Mouse (Mus musculus) heart, adult 9 months (tissue): ENCODE data around the gene Kmt2e.
"Not testable (repeated sequence)": the region's sequence is repeated elsewhere in the genome, so short reads cannot be mapped to it uniquely, and the experiment has no call there.

ENCODE experiments used
- DNase-seq, 2 experiments: peaks; one replicate each; pipeline ENCODE4 v3.0.0; 2022; ENCODE audit warnings: low spot score in 2 of 2

Kmt2e gene

DNA sequence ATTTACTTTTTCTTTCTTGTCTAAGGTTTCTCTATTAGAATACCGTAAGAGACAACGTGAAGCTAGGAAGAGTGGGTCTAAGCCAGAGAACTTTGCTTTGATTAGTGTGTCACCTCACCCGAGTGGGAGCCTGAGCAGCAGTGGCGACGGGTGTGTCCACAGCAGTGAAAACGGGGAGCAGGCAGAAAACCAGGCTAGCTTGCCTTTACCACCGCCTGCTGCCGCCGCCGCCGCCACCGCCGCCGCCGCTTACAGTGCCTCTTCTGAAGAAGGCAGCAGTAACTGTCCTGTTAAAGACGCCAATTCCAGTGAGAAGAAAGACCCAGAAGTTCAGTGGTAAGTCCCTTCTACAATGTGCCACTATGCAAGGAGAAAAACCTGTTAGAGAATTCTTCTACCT lies 65.0 kb downstream of the Kmt2e start:
- DNase-seq = no peak

DNA sequence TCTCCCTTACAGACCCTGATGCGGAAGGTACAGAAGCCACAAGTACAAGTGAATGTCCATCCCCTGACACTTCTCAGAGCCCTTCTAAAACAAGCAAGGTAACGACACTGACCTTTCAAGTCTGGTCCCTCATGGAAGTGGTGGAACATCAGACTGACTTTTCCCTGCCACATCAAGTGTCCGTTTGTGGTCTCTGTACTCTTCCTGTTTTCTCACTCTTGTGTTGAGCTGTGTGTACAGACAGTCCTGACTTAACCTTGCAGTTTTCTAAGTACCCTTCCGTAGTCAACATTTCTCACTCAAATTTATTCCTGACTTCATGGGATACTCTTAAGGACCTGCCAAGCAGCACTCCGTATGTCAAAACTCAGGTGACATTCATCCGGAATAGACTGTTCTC lies 66.5 kb downstream of the Kmt2e start:
- DNase-seq = no peak

DNA sequence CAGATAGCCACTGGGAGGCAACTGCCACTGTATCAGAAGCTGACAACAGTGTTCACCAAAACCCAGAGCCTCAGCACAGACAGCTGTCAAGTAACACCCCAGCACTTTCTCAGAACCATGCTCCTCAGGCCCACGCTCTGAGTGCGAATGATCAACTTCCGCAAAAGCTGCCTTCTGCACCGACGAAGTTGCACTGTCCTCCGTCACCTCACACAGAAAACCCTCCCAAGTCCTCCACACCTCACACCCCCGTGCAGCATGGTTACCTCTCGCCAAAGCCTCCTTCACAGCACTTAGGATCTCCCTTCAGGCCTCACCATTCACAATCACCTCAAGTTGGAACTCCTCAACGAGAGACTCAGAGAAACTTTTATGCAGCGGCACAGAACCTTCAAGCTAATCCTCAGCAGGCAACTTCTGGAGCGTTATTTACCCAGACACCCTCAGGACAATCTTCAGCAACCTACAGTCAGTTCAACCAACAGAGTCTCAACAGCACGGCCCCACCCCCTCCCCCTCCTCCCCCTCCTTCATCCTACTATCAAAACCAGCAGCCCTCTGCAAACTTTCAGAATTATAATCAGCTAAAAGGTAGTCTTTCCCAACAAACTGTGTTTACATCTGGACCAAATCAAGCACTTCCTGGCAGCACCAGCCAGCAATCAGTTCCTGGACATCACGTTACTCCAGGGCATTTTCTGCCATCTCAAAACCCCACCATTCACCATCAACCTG lies 67.5 kb downstream of the Kmt2e start:
- DNase-seq = no peak

DNA sequence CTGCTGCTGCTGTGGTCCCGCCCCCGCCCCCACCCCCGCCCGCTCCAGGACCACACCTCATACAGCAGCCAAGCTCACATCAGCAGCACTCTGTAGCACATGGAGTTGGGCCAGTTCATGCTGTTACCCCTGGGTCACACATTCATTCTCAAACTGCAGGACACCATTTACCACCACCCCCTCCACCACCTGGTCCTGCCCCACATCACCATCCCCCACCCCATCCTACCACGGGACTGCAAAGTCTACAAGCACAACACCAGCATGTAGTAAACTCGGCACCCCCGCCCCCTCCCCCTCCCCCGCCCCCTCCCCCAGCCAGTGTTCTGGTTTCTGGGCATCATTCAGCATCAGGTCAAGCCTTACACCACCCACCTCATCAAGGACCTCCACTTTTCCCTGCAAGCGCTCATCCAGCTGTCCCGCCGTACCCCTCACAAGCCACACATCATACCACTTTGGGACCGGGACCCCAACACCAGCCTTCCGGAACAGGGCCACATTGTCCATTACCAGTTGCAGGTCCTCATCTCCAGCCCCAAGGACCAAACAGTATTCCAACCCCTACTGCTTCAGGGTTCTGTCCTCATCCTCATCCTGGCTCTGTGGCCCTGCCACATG lies 68.2 kb downstream of the Kmt2e start:
- DNase-seq = no peak

DNA sequence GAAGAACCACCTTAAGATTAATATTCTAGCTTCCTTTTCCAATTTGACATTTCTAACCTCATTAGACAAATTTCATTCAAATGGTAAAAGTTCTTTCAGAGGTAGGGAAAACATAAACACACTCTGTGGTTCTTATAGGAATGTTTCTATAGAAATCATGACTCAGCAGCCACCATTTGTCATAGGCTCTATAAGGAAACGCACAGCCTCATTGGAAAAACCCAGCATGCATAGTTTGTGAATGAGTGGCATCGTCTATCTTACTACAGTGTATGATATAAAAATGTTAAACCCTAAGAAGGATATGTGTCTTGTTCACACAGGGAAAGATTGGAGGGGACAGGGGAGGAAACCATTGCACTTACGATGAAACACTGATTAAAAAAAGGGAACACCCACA lies 71.3 kb downstream of the Kmt2e start:
- DNase-seq = no peak

DNA sequence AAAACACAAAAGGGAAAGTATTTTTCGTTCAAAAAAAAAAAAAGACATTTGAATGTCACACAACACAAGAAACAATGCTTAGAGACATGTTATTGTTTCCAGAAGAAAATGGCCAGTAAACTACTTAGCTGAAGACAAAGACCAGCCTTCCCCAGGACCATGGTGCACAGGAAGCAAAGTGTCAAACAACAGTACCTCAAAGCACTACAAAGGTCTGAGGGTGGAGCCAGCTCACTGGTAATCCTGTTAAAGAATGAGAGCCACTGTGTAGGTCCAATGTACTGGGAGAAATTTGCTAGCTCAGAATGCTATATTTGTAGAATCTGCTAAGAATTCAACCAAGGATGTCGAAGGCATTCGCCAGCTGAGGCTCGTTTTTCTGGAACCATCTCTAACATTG lies 73.0 kb downstream of the Kmt2e start:
- DNase-seq = no peak

DNA sequence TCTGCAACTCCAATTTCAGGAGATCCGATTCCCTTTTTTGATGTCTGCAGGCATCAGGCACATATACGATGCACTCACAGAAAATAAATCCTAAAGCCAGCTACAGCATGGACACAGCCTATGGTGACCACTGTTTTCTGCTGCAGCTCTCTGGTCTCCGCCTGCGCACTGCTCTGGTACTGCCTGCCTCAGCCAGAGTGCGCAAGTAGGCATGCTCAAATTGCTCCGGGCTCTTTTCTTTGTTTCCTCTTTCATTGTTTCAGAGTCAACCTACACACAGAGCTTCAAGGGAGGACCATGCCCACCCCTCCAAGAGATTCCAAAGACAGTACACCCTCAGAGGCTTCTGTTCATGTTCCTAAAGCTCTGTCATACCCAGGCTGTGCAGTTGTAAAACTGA lies 74.4 kb downstream of the Kmt2e start:
- DNase-seq = no peak

DNA sequence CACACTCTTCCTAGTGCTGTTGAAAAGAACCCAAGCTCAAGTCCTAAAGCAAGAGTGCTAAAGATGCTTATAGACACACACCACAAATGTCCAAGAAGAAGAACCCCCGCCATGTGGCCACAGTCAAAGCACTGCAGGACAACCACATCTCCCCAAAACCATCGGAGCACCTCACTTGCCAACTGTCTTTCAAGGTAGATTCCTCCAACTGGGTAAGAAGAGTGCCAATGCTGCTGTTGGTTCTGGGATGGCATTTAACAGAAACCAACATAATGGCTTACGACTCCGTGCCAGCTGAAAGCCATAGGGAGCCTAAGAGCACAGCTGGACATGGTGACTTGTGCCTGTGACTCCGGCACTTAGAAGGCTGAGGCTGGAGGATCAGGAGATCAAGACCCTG lies 77.2 kb downstream of the Kmt2e start:
- DNase-seq = no peak

DNA sequence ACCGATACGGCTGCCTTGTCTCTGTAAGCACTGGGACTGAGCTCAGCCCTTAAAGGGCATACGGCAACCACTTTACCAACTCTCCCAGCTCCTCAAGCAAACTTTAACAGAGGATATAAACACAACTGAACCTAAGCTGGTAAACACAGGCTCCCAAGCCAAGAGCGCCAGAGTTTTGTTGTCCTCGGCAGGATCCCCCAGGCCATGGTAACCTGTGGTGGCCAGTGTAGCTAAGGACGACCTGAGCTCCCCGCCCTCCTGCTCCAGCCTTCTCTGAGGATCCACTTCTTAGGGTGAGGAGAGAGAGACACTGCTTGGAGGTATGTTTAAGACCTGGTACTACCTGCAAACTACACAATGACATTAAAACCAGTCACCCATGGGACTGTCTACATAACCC lies 78.3 kb downstream of the Kmt2e start:
- no peak for DNase-seq

DNA sequence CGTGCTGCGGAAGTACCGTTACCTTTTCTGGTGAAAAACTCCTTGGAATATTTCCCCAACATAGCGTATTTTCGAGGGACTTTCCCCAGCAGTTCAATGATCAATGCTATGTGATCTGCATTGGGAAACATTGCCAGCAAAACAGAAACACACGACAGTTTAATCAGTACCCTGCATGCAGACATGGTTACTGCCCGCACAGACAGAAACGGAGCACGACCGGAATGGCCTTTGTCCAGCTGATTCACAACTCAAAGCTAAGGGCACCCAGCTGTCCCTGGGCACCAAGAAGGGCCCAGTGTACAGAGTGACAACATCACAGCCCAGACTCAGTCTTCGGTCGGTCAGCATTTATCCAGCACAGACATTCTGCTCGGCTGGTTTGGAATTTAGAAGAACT lies 79.2 kb downstream of the Kmt2e start:
- DNase-seq = no peak

DNA sequence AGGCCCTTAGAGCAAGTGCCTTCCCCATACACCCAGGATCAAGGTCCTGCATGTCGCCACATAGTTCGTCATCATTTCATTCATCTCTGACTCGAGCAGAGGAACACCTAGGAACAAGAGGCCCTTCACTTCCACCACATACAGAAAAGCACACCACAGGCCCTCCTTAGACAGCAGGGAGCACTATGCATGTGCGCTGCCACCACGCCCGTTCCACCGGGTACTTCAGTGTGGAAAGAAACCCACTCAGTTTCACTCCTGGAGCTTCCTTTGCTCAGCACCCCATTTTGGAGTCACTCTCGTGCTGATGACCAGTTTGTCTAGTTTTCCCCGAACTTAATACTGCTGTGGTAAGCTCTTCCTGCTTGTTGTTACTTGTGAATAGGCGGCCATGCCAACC lies 80.8 kb downstream of the Kmt2e start:
- no peak for DNase-seq

DNA sequence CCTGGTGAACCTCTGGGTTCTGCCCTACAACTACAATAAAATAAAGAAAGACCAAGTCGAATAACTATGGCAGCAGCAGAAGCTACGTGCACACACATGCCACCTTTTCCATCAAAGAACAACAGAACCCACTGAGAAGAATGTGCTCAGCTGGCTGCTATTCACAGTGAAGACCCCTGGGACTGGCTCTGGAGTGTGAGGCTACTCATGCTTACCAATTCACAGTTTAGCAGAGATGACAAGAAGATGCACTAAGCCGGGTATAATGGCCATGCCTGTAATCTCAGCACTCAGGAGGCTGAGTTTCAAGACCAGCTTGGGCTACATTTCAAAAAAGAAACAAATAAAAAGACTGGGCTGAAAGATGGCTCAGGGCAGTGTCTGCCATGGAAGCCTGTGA lies 82.7 kb downstream of the Kmt2e start:
- DNase-seq = no peak

DNA sequence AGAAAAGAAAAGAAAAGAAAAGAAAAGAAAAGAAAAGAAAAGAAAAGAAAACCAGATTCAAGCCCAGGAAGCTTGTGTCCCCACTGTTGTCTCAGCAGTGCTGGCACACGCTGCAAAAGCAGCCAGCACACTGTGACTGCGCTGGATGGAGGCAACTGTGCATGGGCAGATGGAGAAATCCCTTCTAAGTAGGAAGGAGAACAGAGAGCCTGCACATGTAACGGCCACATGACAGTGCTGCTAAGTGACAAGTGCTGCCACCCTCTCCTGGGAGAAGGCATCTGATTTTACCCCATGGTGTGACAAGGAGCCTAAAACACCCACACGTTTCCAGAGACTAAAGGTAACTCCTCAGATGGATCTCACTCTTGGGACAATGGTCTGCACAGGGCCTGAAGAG lies 83.6 kb downstream of the Kmt2e start:
- no peak for DNase-seq

DNA sequence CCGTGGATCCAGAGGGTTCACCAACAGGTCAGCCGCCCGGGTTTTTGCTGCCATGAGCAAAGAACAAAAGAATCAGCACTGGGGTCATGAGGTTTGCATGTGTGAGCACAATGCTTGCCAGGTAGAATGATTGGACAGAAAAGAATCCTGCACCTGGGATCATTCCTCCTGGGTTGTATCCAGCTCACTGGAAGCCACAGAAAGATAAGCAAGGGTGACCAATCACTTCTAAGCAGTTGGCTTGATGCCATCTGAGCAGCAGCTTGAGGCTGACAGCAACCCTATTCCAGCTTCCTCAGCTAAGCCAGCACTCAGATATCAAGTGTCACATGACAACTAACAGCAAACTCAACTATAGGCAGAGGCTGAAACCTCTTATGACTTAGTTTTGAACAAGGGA lies 84.4 kb downstream of the Kmt2e start:
- peak; percentile 47 to 48 for DNase-seq

DNA sequence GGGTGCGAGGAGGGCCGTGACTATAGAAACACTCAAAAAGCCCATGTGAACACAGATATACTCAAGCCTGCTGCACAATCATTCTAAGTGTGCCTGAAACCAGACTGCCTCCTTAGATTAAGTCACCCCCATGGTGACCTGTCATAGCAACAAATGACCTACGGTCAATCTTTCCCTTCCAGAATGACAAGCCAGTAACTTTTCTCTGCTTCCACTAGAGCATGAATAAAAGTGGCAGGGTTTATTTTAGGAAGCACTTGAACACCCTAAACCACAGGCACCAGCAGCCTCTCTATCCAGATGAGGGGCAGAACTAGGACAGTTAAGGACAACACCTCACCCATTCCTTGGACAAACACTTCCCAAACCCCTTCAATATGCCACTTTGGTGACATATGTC lies 85.4 kb downstream of the Kmt2e start:
- peak in 1 of 2 experiments; percentile 24 for DNase-seq

DNA sequence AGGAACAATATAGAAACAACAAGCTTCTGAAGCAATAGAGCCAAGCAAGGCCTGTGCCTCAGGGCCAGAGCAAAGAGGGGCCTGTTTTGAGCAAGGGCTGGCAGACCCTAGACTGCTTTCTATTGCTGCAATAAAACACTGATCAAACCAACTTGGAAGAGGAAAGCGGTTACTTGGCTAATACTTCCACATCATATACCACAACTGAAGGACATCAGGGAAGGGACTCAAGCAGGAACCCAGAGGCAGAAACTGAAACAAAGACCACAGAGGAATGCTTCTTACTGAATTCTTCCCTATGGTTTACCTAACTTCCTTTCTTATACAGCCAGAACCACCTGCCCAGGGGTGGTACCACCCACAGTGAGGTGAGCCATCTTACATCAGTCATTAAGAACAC lies 87.4 kb downstream of the Kmt2e start:
- no peak for DNase-seq

DNA sequence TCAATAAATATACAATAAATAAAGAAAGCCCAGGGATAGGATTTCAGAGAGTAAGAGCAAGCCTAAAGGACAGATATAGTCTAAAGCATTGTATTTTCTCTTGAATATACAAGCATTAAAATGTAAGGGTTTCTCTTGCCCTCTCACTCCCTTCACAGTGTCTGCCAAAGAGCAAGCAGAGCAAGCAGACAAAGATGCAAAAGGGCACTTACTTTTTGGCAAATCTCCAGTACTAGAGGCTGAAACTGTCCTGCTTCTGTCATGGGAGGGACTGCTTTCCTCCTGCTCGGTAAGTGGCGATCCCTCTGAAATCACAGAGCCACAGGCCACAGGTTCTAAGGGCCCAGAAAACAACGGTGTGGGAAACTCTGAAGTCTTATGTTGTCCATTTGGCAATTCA lies 89.7 kb downstream of the Kmt2e start:
- no peak for DNase-seq

DNA sequence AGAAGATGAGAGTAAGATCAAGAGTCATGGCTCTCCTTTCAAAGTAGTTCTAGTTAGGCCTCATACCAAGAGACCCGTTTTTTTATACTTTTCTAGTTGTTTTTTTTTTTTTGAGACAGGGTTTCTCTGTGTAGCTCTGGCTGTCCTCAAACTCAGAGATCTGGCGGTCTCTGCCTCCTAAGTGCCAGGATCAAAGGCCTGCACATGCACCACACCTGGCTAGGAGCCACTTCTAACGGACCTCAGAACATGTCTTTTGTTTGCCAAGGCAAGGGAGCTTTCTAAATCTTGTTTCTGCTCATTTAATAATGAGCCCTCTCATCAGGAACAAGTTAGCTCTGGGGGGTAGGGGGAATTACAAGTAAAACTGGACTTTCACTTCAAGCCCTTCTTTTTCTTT lies 90.4 kb downstream of the Kmt2e start:
- no peak for DNase-seq

DNA sequence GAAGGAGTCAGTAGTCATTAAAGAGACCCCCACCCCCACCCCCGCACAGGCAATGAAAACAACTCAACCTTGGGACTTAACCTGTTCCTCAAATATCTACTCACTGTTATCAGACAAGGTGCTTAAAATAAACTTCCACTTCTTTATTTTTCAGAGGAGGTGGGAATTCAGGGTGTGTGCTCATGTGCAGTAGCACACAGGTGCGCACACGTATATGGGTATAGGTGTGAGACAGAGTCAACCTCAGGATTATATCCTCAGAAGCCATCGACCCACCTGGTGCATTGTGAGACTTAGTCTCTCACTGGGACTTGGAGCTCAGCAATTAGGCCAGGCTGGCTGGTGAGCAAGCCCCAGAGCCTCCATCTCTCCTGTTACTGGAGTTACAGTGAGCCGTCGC lies 96.9 kb downstream of the Kmt2e start:
- no peak for DNase-seq

DNA sequence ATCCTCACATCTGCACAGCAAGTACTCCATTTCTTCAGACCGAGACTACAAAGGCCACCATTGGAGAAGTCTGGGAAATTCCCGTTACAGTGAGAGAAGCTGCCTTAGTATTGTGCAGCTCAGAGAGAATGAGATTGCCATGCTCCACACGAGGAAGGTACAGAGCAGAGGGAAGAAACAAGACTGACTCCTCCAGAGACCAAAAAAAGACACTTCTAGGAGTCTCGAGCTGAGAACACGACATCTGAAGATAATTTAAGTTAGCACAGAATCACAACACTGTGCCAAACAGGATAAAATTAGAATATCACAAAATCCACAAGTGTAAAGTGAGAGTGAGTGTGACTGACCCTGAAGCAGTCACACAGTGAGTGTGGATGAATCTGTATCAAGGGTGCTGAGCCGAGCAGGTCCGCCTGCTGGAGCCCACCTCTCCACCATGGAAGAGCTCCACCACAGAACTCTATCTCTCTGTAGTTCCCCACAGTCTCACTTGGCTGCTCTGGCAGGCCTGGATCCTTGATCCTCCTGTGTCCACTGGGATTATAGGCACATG lies 97.4 kb downstream of the Kmt2e start:
- DNase-seq = no peak

DNA sequence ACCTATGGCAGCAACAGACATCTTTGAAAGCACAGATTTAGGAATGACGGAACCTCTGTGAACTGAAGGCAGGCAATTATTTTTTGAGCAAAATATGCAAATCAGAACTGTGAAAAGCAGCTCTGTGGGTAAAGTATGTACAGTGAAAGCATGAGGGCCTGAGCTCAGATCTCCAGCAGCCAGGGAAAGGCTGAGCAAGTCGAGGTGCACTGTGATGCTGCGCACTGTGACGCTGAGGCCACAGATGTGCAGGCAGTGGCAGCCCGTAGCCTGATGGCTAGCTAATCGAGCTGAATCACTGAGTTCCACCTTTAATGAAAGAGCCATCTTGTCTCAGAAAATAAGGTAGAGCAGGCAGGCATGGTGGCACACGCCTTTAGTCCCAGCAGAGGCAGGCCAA lies 101.5 kb downstream of the Kmt2e start:
- DNase-seq = no peak

DNA sequence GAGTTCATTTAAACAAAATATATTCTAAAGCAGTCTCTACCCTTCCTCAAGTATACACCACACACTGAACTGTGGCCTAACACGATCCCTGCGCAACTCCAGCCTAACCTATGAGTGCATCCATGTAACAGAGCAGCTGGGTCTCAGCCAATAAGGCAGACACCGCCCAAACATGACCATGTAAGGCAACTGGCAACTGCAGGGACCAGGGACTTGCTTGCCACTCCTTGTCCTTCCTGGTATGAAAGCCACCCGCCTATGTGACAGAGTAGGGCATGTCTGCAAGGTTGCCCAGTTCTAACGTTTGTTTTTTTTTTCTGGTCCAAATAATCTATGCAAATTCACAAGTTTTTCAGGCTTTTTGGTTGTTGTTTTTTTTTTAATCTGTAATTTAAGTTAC lies 117.4 kb downstream of the Kmt2e start:
- peak; percentile 17 to 29 for DNase-seq

DNA sequence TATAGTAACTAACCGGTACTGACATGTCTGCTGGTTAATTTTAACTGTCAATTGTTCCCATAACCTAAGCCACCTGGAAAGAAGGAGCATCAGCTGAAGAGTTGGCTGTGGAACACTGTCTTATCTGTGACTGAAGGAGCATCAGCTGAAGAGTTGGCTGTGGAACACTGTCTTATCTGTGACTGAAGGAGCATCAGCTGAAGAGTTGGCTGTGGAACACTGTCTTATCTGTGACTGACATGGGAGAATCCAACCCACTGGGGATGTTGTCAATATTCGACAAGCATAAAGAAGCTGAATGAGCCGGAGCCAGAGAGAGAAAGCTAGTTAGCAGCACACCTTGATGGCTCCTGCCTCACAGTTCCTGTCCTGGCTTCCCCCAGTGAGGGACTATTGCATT lies 119.1 kb downstream of the Kmt2e start:
- not testable (repeated sequence) for DNase-seq
